Mouse (Mus musculus) bone marrow macrophage, adult 2 months (primary cell): ENCODE results near the gene Dpy19l1. TPM values are rescaled to one million over a fixed set of nuclear protein-coding genes. Genes with fewer than 3 reads are reported as not detected.

Experiments used
- H3K27ac ChIP-seq: 2 replicates; pipeline ENCODE4 v1.5.1; 2012; ENCODE audit warnings: low read depth, low read length; ENCODE audit not compliant: insufficient read depth
- H3K4me1 ChIP-seq: 2 replicates; pipeline ENCODE4 v1.6.1; 2012; ENCODE audit warnings: low read length; ENCODE audit not compliant: control insufficient read depth, insufficient read depth
- H3K4me3 ChIP-seq: 2 replicates; pipeline ENCODE4 v1.5.1; 2012; ENCODE audit warnings: mild to moderate bottlenecking, low read length, moderate library complexity; ENCODE audit not compliant: insufficient read depth
- CTCF ChIP-seq: IDR thresholded peaks from 2 replicates; pipeline ENCODE4 v1.5.1; 2012; ENCODE audit warnings: low read depth, mild to moderate bottlenecking, low read length, moderate library complexity
- POLR2A ChIP-seq: IDR thresholded peaks from 2 replicates; pipeline ENCODE4 v1.6.1; 2012; ENCODE audit warnings: mild to moderate bottlenecking, low read depth, low read length, borderline replicate concordance
- polyA plus RNA-seq: library from polyadenylated mRNA; stranded (reverse); fragments of >200 nt; gene quantifications from 2 replicates; pipeline ENCODE4 v1.2.4, GENCODE M21; 2012; ENCODE audit not compliant: missing spikeins, insufficient read depth, insufficient read length

Gene Dpy19l1
- polyA plus RNA-seq, 1 experiment: 26.0 TPM

DNA sequence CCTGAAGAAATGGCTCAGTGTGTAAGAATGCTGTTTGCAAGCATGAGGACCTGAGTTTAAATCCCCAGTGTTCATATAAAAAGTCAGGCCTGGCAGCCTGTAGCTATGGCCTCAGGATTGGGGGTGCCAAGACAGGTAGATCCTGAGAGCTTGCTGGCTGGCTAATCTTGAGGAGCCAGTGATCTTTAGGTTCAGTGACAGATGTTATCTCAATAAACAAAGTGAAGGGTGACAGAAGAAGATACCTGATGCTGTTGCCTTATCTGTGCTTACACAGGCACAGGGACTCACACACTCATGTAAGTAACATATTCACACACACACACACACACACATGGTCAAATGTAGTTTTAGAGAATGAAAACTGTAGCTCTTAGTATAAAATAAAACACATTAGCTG, 115.7 kb downstream of the Dpy19l1 start:
- TF ChIP-seq CTCF: no peak
- no peak for TF ChIP-seq POLR2A

DNA sequence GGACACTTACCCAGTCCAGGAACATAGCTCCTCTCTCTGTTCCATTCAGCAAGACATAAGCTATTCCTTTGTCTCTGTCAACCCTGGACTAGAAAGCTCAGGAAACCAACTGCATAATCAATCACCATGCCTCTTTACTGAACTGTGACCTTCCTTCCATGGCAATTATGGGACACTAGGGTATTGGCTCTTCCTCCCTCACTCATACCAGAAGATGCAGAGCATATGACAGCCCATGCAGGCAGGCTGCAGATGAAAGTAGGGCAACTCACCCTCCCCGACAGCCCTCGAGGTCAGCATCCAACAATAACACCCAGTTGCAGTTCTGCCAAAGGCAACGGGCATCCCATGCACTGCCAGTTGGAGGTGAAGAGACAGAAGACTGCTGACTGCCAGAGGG, 123.6 kb downstream of the Dpy19l1 start:
- TF ChIP-seq CTCF: no peak
- TF ChIP-seq POLR2A: no peak

More for the DNA sequence above, 115.7 kb downstream of the Dpy19l1 start:
- Histone ChIP-seq H3K27ac (no peak overlapping the region), H3K4me3 (no peak overlapping the region), H3K4me1 (peaks cover 5% of the 10 kb centered on the region)

DNA sequence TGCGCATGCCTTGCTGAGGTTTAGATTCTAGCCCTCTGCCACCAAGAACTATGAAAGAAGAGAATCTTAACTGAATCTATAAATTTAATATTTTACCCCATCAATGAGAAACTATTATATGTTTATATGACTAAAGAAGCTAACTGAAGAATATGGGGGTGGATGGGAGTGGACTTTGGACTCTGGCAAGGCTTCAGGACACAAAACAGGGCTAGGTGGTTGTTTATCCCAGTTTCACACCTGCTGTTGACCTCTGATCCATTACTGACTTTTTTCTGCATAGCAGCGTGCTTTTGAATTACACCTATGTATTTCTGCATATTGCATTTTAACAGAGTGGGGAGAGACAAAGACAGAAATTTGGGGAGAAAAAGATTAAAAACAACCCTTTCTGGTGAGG, 124.1 kb downstream of the Dpy19l1 start:
- H3K4me3 ChIP-seq: no peak overlapping the region
- peaks cover 10% of the 10 kb centered on the region for H3K4me1 ChIP-seq
- TF ChIP-seq POLR2A (no peak), CTCF (no peak)
- no peak overlapping the region for H3K27ac ChIP-seq

More for the DNA sequence above, 123.6 kb downstream of the Dpy19l1 start:
- H3K4me1 ChIP-seq: peaks cover 10% of the 10 kb centered on the region
- no peak overlapping the region for H3K27ac ChIP-seq
- H3K4me3 ChIP-seq: no peak overlapping the region

Other genes starting within 250 kb of the Dpy19l1 start
- gene Cypt4, start 122.1 kb upstream of the Dpy19l1 start, polyA plus RNA-seq: not detected in 2 replicates
- gene Dpy19l2, start 193.2 kb upstream of the Dpy19l1 start, polyA plus RNA-seq: not detected in 2 replicates